In genomic region chr9:101590310-101590709, GRCm38 (mm10) we compare ENCODE assay signal across 14 mouse cellular contexts.
DNase-seq lines count a peak whose midpoint lies in the region; ATAC-seq and TF ChIP-seq lines count a peak whose summit lies in the region.
"Had no signal": no experiment of that assay in that cellular context is flagged by ENCODE, and none has a peak within 500 bp of the region (broad histone marks: within the 10 kb centered on the region; RNA-seq: fewer than 3 reads in every experiment).

No protein-coding gene starts in this region.

- H3K27me3 ChIP-seq in heart, postnatal 0 days (ENCODE audit: control insufficient read depth, insufficient read depth, low read length), result no peaks in the 10 kb centered on the region
- H3K27me3 ChIP-seq in limb, embryonic 14.5 days (ENCODE audit: control insufficient read depth, insufficient read depth, low read length), result no peaks in the 10 kb centered on the region
- H3K27me3 ChIP-seq: stomach, embryonic 15.5 days had no signal

- H3K4me2 ChIP-seq in heart, postnatal 0 days (ENCODE audit: low read depth, low read length), result no peak overlapping the region
- no peak overlapping the region for H3K4me2 ChIP-seq in limb, embryonic 14.5 days (replicated peaks; ENCODE audit: low read depth, low read length, severe bottlenecking)
- H3K4me2 ChIP-seq: stomach, embryonic 15.5 days had no signal

- H3K9me3 ChIP-seq in heart, postnatal 0 days (replicated peaks; ENCODE audit: control insufficient read depth, low read length), result peaks cover 4% of the 10 kb centered on the region; the same call in 1 of the 2 replicates
- H3K9me3 ChIP-seq in limb, embryonic 14.5 days (ENCODE audit: control insufficient read depth, low read length), result no peaks in the 10 kb centered on the region
- H3K9me3 ChIP-seq: stomach, embryonic 15.5 days had no signal

- DNase-seq in urinary bladder, postnatal 14 days (ENCODE audit: low spot score), result peak; percentile 45
- no peak for DNase-seq in urinary bladder, postnatal 25 days (ENCODE audit: low spot score)
- DNase-seq in heart, postnatal 0 days (ENCODE audit: low spot score), result no peak
- peak; percentile 68 for DNase-seq in limb, embryonic 14.5 days (ENCODE audit: low spot score)
- DNase-seq in skeletal muscle tissue, adult 2 months (ENCODE audit: low read depth, low spot score), result peak; percentile 67
- no peak for DNase-seq in testis, postnatal 14 days (ENCODE audit: low spot score)
- DNase-seq in layer of hippocampus, adult 18-20 months (ENCODE audit: low spot score in 2 of 2), result no peak
- no peak for DNase-seq in B cell, adult 2 months
- DNase-seq: cerebellum, postnatal 25 days; layer of hippocampus, postnatal 36 days had no signal

- no peak overlapping the region for H3K4me3 ChIP-seq in heart, postnatal 0 days (ENCODE audit: low read depth, low read length)
- no peak overlapping the region for H3K4me3 ChIP-seq in limb, embryonic 14.5 days (replicated peaks; ENCODE audit: low read length)
- H3K4me3 ChIP-seq: stomach, embryonic 15.5 days had no signal

- no peak for TF ChIP-seq POLR2A in limb, embryonic 14.5 days (IDR thresholded peaks at IDR 0.05; ENCODE audit: borderline replicate concordance, extremely low read depth, insufficient read depth, insufficient read length)

- 49% methylated on average over 3 of the region's 3 CpGs for WGBS in heart, postnatal 0 days
- WGBS in limb, embryonic 14.5 days, result 61% methylated on average over 3 of the region's 3 CpGs

- TF ChIP-seq EP300 in heart, postnatal 0 days (IDR thresholded peaks at IDR 0.05; ENCODE audit: low read depth), result no peak

- no peaks in the 10 kb centered on the region for H3K4me1 ChIP-seq in heart, postnatal 0 days (ENCODE audit: control insufficient read depth, insufficient read depth)
- H3K4me1 ChIP-seq in limb, embryonic 14.5 days (ENCODE audit: control insufficient read depth, insufficient read depth, low read length), result no peaks in the 10 kb centered on the region
- H3K4me1 ChIP-seq: stomach, embryonic 15.5 days had no signal

- H3K9ac ChIP-seq in heart, postnatal 0 days (replicated peaks; ENCODE audit: low read depth, low read length), result no peak overlapping the region
- no peak overlapping the region for H3K9ac ChIP-seq in limb, embryonic 14.5 days (ENCODE audit: low read depth, low read length, severe bottlenecking)
- H3K9ac ChIP-seq: liver, embryonic 14.5 days; stomach, embryonic 15.5 days had no signal

- no peak overlapping the region for H3K27ac ChIP-seq in heart, postnatal 0 days (ENCODE audit: low read depth)
- no peak overlapping the region for H3K27ac ChIP-seq in limb, embryonic 14.5 days (replicated peaks; ENCODE audit: low read depth, low read length)
- H3K27ac ChIP-seq: liver, embryonic 14.5 days; stomach, embryonic 15.5 days had no signal

- no peak for TF ChIP-seq CTCF in heart, postnatal 0 days (IDR thresholded peaks at IDR 0.05; ENCODE audit: low read depth)

- H3K36me3 ChIP-seq in heart, postnatal 0 days (replicated peaks; ENCODE audit: control insufficient read depth, insufficient read depth, low read length), result no peaks in the 10 kb centered on the region
- no peaks in the 10 kb centered on the region for H3K36me3 ChIP-seq in limb, embryonic 14.5 days (ENCODE audit: control insufficient read depth, insufficient read depth, low read length)
- H3K36me3 ChIP-seq: stomach, embryonic 15.5 days had no signal

- peak; percentile 58; the same call in 1 of the 2 replicates for ATAC-seq in heart, postnatal 0 days (ENCODE audit: insufficient read depth, low read depth)
- peak; percentile 81 for ATAC-seq in limb, embryonic 14.5 days (ENCODE audit: low FRiP score, low read depth)
- ATAC-seq: hindbrain, embryonic 16.5 days; midbrain, embryonic 16.5 days had no signal

Comparison
In these comparisons a context has a peak if more than half of its experiments do, and no peak if none do; other contexts are left out.
1. DNase-seq: peak in urinary bladder, postnatal 14 days (single experiment), limb, embryonic 14.5 days (single experiment) and skeletal muscle tissue, adult 2 months (single experiment); none in urinary bladder, postnatal 25 days (single experiment), heart, postnatal 0 days (single experiment), testis, postnatal 14 days (single experiment), layer of hippocampus, adult 18-20 months (0 of 2) and B cell, adult 2 months (0 of 2).